Mouse (Mus musculus): ENCODE measurements around the gene Nfxl1.
"Not testable (repeated sequence)": the region's sequence is repeated elsewhere in the genome, so short reads cannot be mapped to it uniquely, and the experiment has no call there.

GRCm38 (mm10) chr5:72563183-72563582, 3.7 kb upstream of the Nfxl1 start:
- not testable (repeated sequence) for TF ChIP-seq CTCF (IDR thresholded peaks at IDR 0.05; ENCODE audit: borderline replicate concordance, insufficient read depth, low read length); POLR2A (IDR thresholded peaks at IDR 0.05; ENCODE audit: low read depth, low read length)
